Mouse (Mus musculus): ENCODE measurements around the gene Foxq1. TPM values are rescaled to one million over a fixed set of nuclear protein-coding genes. Genes with fewer than 3 reads are reported as not detected.
A peak's percentile ranks its signal among the peaks of the same experiment; 100 is the strongest.

Foxq1 gene
- polyA plus RNA-seq, 1 experiment from 2014 or later = 2.0 TPM

DNA sequence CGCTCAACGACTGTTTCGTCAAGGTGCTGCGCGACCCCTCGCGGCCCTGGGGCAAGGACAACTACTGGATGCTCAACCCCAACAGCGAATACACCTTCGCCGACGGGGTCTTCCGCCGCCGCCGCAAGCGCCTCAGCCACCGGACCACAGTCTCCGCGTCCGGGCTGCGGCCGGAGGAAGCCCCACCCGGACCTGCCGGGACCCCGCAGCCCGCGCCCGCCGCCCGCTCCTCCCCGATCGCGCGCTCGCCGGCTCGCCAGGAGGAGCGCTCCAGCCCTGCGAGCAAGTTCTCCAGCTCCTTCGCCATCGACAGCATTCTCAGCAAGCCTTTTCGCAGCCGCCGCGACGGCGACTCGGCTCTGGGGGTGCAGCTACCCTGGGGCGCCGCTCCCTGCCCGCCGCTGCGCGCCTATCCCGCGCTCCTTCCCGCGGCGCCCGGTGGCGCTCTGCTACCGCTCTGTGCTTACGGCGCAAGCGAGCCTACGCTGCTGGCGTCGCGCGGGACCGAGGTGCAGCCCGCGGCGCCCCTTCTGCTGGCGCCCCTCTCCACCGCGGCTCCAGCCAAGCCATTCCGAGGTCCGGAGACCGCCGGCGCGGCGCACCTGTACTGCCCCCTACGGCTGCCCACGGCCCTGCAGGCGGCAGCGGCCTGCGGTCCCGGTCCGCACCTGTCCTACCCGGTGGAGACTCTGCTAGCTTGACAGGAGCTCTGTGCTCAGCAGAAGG, 3.6 kb downstream of the Foxq1 start:
- no peaks in the 10 kb centered on the region for H3K36me3 ChIP-seq (ENCODE audit: control insufficient read depth, insufficient read depth, low read length)
- H3K9me3 ChIP-seq (ENCODE audit: control insufficient read depth, low read length) = no peaks in the 10 kb centered on the region
- peak overlapping the region; percentile 48 for H3K4me3 ChIP-seq (replicated peaks; ENCODE audit: low read depth, low read length)
- DNase-seq (peak; percentile 75), ATAC-seq (ENCODE audit: low FRiP score, low TSS enrichment) (peak; percentile 74)
- peaks cover 77% of the 10 kb centered on the region for H3K27me3 ChIP-seq (ENCODE audit: control insufficient read depth, insufficient read depth, low read length)
- H3K4me2 ChIP-seq (ENCODE audit: low read length) = peak overlapping the region; percentile 97
- peak overlapping the region; percentile 43; the same call in 1 of the 2 replicates for H3K9ac ChIP-seq (replicated peaks; ENCODE audit: low read length)
- peaks cover 12% of the 10 kb centered on the region; the same call in 1 of the 2 replicates for H3K4me1 ChIP-seq (ENCODE audit: control insufficient read depth, insufficient read depth, low read length)
- WGBS = 1% methylated on average over 90 of the region's 92 CpGs
- H3K27ac ChIP-seq (replicated peaks; ENCODE audit: low read depth, low read length) = peak overlapping the region; percentile 41

DNA sequence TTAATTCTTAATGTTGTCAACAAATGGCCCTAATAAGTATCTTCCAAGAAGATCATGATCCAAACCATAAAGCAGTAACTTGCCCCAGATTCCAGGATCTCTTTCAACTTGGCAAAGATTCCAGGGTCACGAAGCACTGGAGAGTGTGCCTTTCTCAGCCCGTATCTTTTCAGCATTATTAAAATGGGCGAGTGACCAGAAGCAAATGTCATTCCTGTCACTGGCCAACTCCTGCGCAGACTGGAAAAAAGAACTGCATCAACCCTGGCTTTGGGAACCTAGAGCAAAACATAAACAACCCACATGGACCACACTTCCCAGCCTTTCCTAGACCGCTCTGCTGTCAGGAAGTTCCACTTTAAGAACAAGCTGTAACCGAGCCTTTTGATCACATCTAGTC, 8.5 kb downstream of the Foxq1 start:
- H3K36me3 ChIP-seq (ENCODE audit: control insufficient read depth, insufficient read depth, low read length) = no peaks in the 10 kb centered on the region
- no peaks in the 10 kb centered on the region for H3K9me3 ChIP-seq (ENCODE audit: control insufficient read depth, low read length)
- H3K4me1 ChIP-seq (ENCODE audit: control insufficient read depth, insufficient read depth, low read length) = no peaks in the 10 kb centered on the region
- no peak overlapping the region for H3K4me2 ChIP-seq (ENCODE audit: low read length)
- DNase-seq = no peak
- no peak overlapping the region for H3K27ac ChIP-seq (replicated peaks; ENCODE audit: low read depth, low read length)
- WGBS = 67% methylated on average over 6 of the region's 6 CpGs
- no peak overlapping the region for H3K4me3 ChIP-seq (replicated peaks; ENCODE audit: low read depth, low read length)
- H3K27me3 ChIP-seq (ENCODE audit: control insufficient read depth, insufficient read depth, low read length) = peaks cover 37% of the 10 kb centered on the region
- ATAC-seq (ENCODE audit: low FRiP score, low TSS enrichment) = no peak
- H3K9ac ChIP-seq (replicated peaks; ENCODE audit: low read length) = no peak overlapping the region

DNA sequence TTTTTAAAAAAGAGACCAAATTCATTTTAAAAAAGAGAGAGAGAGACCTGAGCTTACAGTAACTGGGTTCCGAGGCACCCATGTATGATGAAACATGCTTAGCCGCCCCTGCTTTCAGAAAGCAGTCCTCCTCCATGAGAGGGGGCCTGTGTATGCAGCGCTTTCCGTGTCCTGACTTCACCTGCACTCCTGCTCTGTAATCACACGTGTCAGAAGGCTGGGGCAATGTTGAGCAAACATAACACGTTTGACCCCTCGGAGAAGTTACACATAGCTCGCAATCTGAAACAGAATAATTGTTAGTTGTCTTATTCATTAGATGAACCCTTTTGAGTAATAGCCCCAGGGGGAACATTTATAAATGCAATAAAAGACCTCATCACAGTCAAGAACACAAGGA, 11.2 kb downstream of the Foxq1 start:
- Histone ChIP-seq H3K27ac (replicated peaks; ENCODE audit: low read depth, low read length) (no peak overlapping the region), H3K36me3 (ENCODE audit: control insufficient read depth, insufficient read depth, low read length) (no peaks in the 10 kb centered on the region), H3K4me1 (ENCODE audit: control insufficient read depth, insufficient read depth, low read length) (no peaks in the 10 kb centered on the region), H3K9me3 (ENCODE audit: control insufficient read depth, low read length) (no peaks in the 10 kb centered on the region), H3K9ac (replicated peaks; ENCODE audit: low read length) (no peak overlapping the region), H3K27me3 (ENCODE audit: control insufficient read depth, insufficient read depth, low read length) (peaks cover 12% of the 10 kb centered on the region; the same call in 1 of the 2 replicates), H3K4me3 (replicated peaks; ENCODE audit: low read depth, low read length) (no peak overlapping the region), H3K4me2 (ENCODE audit: low read length) (no peak overlapping the region)
- whole genome bisulfite sequencing = 86% methylated on average over 8 of the region's 8 CpGs
- DNase-seq (no peak), ATAC-seq (ENCODE audit: low FRiP score, low TSS enrichment) (no peak)

GRCm38 (mm10) chr13:31567617-31568294, 11.8 kb downstream of the Foxq1 start:
- no peaks in the 10 kb centered on the region for H3K36me3 ChIP-seq (ENCODE audit: control insufficient read depth, insufficient read depth, low read length)
- no peak overlapping the region for H3K4me3 ChIP-seq (replicated peaks; ENCODE audit: low read depth, low read length)
- 87% methylated on average over 6 of the region's 6 CpGs for WGBS
- H3K4me1 ChIP-seq (ENCODE audit: control insufficient read depth, insufficient read depth, low read length) = no peaks in the 10 kb centered on the region
- DNase-seq = no peak
- H3K4me2 ChIP-seq (ENCODE audit: low read length) = no peak overlapping the region
- no peak overlapping the region for H3K9ac ChIP-seq (replicated peaks; ENCODE audit: low read length)
- H3K27me3 ChIP-seq (ENCODE audit: control insufficient read depth, insufficient read depth, low read length) = 0 out of 2 replicates have a peak, but pooled peaks cover 7% of the 10 kb centered on the region
- no peak overlapping the region for H3K27ac ChIP-seq (replicated peaks; ENCODE audit: low read depth, low read length)
- no peaks in the 10 kb centered on the region for H3K9me3 ChIP-seq (ENCODE audit: control insufficient read depth, low read length)
- no peak for ATAC-seq (ENCODE audit: low FRiP score, low TSS enrichment)

DNA sequence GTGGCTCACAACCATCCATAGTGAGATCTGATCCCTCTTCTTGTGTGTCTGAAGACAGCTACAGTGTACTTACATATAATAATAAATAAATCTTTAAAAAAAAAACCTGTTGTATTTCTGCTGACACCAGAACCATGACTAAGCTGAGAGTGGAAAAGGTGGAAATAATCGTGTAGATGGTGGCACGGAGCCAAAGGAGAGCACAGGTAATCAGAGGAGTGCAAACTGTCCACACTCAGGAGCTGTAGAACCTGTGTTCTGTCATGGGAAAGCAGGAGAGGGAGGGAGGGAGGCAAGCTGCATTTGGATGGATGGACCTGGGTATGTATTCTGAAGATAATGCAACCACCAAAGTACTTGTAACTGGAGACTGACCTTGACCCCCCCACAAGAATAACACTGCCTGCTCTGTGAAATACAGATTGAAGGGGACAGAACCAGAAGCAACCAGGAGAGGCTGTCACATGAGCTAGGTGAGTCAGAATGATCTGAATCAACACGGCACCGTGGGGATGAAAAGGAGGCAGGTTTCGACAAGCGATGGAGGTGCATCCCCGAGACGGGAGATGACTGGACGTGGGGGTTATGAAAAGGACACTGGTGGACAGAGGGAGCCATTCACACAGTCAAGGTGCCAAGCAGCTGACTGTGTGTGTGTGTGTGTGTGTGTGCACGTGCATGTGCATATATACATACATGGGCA, 17.0 kb downstream of the Foxq1 start:
- DNase-seq (no peak), ATAC-seq (ENCODE audit: low FRiP score, low TSS enrichment) (no peak)
- H3K9ac ChIP-seq (replicated peaks; ENCODE audit: low read length) = no peak overlapping the region
- no peak overlapping the region for H3K27ac ChIP-seq (replicated peaks; ENCODE audit: low read depth, low read length)
- H3K4me1 ChIP-seq (ENCODE audit: control insufficient read depth, insufficient read depth, low read length) = no peaks in the 10 kb centered on the region
- no peaks in the 10 kb centered on the region for H3K9me3 ChIP-seq (ENCODE audit: control insufficient read depth, low read length)
- no peak overlapping the region for H3K4me3 ChIP-seq (replicated peaks; ENCODE audit: low read depth, low read length)
- no peaks in the 10 kb centered on the region for H3K36me3 ChIP-seq (ENCODE audit: control insufficient read depth, insufficient read depth, low read length)
- H3K27me3 ChIP-seq (ENCODE audit: control insufficient read depth, insufficient read depth, low read length) = no peaks in the 10 kb centered on the region
- H3K4me2 ChIP-seq (ENCODE audit: low read length) = no peak overlapping the region
- 91% methylated on average over 10 of the region's 10 CpGs for WGBS

GRCm38 (mm10) chr13:31574627-31575026, 18.7 kb downstream of the Foxq1 start:
- H3K9me3 ChIP-seq (ENCODE audit: control insufficient read depth, low read length) = no peaks in the 10 kb centered on the region
- no peaks in the 10 kb centered on the region for H3K4me1 ChIP-seq (ENCODE audit: control insufficient read depth, insufficient read depth, low read length)
- no peak for ATAC-seq (ENCODE audit: low FRiP score, low TSS enrichment)
- no peak overlapping the region for H3K9ac ChIP-seq (replicated peaks; ENCODE audit: low read length)
- no peak overlapping the region for H3K4me3 ChIP-seq (replicated peaks; ENCODE audit: low read depth, low read length)
- H3K27ac ChIP-seq (replicated peaks; ENCODE audit: low read depth, low read length) = no peak overlapping the region
- no peak overlapping the region for H3K4me2 ChIP-seq (ENCODE audit: low read length)
- WGBS = 75% methylated on average over 3 of the region's 3 CpGs
- no peaks in the 10 kb centered on the region for H3K36me3 ChIP-seq (ENCODE audit: control insufficient read depth, insufficient read depth, low read length)
- no peaks in the 10 kb centered on the region for H3K27me3 ChIP-seq (ENCODE audit: control insufficient read depth, insufficient read depth, low read length)
- DNase-seq = no peak

DNA sequence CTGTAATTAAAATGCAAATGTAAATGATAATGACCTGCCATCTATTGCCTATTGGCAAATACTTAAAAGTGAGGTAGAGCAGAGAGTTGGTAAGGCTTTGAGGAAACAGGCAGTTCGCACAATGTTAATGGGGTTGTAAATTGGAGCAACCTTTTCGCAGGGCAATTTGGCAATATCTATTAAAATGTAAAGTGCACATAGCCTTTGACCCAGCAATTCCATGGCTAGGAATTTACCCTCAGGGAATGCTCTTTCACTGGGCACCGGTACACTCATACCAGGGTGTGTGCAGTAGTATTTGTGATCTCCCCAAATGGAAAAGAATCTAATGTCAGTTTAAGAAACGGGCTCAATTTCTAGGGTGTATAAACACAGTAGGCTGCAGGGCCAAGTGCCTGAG, 20.8 kb downstream of the Foxq1 start:
- no peak overlapping the region for H3K27ac ChIP-seq (replicated peaks; ENCODE audit: low read depth, low read length)
- DNase-seq (no peak), ATAC-seq (ENCODE audit: low FRiP score, low TSS enrichment) (no peak)
- no peaks in the 10 kb centered on the region for H3K9me3 ChIP-seq (ENCODE audit: control insufficient read depth, low read length)
- no peak overlapping the region for H3K4me3 ChIP-seq (replicated peaks; ENCODE audit: low read depth, low read length)
- no peak overlapping the region for H3K9ac ChIP-seq (replicated peaks; ENCODE audit: low read length)
- no peak overlapping the region for H3K4me2 ChIP-seq (ENCODE audit: low read length)
- 82% methylated on average over 4 of the region's 4 CpGs for WGBS
- no peaks in the 10 kb centered on the region for H3K27me3 ChIP-seq (ENCODE audit: control insufficient read depth, insufficient read depth, low read length)
- H3K4me1 ChIP-seq (ENCODE audit: control insufficient read depth, insufficient read depth, low read length) = no peaks in the 10 kb centered on the region
- no peaks in the 10 kb centered on the region for H3K36me3 ChIP-seq (ENCODE audit: control insufficient read depth, insufficient read depth, low read length)

DNA sequence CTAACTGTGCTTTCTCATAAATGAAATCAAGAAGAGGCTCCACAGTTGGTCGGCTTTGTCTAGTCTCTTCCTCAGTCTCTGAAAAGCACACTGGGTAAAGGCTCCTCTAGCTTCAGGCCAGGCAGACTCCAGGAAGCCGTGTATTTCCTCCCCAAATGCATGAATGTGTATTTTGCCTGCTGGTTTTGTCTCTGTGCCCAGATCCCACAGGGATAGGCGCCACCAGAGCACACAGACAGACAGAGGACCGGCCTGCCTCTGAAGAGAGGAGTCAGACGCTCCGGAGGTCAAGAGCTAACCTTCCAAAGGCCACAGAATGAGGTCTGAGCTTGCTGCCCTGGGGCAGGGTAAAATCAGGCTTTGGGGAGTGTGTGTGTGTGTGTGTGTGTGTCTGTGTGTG, 21.6 kb downstream of the Foxq1 start:
- Histone ChIP-seq H3K4me1 (ENCODE audit: control insufficient read depth, insufficient read depth, low read length) (no peaks in the 10 kb centered on the region), H3K27ac (replicated peaks; ENCODE audit: low read depth, low read length) (no peak overlapping the region), H3K4me3 (replicated peaks; ENCODE audit: low read depth, low read length) (no peak overlapping the region), H3K36me3 (ENCODE audit: control insufficient read depth, insufficient read depth, low read length) (no peaks in the 10 kb centered on the region), H3K4me2 (ENCODE audit: low read length) (no peak overlapping the region), H3K9ac (replicated peaks; ENCODE audit: low read length) (no peak overlapping the region), H3K9me3 (ENCODE audit: control insufficient read depth, low read length) (no peaks in the 10 kb centered on the region), H3K27me3 (ENCODE audit: control insufficient read depth, insufficient read depth, low read length) (no peaks in the 10 kb centered on the region)
- no peak for ATAC-seq (ENCODE audit: low FRiP score, low TSS enrichment)
- WGBS = 50% methylated on average over 6 of the region's 6 CpGs
- no peak for DNase-seq

All from midbrain, embryonic 14.5 days (tissue).